Mouse (Mus musculus) fat pad, adult 2 months (tissue): ENCODE data around the gene Tmem251.

Experiments
- DNase-seq: peaks from one replicate; pipeline ENCODE4 v3.0.0-alpha.2; 2011; ENCODE audit warnings: low read depth, low spot score; ENCODE audit errors: extremely low read depth

Gene Tmem251

GRCm38 (mm10) chr12:102756304-102756703, 12.7 kb downstream of the Tmem251 start:
- no peak for DNase-seq

GRCm38 (mm10) chr12:102757055-102757688, 13.6 kb downstream of the Tmem251 start:
- no peak for DNase-seq

- DNase-seq = peak; percentile 75
Observed at GRCm38 (mm10) chr12:102757689-102758402, 14.3 kb downstream of the Tmem251 start, which contains the start of the genes Gm28051, Gon7 and Ubr7. Gene Gm28051, minus strand, starts transcription at chr12:102757765. Gene Gon7, minus strand, starts transcription at chr12:102757803. Gene Ubr7, plus strand, starts transcription at chr12:102757967.

DNA sequence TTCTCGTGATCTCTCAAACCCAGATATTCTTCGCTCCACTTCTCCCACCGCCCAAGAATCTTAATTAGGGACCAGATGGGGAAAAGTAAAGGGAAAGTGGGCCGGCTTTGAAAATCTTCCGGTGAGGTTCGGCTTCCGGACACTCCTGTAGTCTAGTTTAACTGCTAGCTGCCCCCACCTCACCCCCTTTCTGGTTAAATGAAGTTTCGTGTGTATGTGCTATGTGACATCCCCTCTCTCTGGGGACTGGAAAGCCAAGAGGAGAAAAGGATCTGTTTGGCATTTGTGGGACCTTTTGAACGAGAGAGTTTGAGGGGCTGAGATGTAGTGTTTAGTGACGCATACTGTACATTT, 14.8 kb downstream of the Tmem251 start, which contains the start of gene Gm20604:
TSS of gene Gm20604 (minus strand) at position 270 of the 354 bp plus-strand sequence.
- DNase-seq = no peak

DNA sequence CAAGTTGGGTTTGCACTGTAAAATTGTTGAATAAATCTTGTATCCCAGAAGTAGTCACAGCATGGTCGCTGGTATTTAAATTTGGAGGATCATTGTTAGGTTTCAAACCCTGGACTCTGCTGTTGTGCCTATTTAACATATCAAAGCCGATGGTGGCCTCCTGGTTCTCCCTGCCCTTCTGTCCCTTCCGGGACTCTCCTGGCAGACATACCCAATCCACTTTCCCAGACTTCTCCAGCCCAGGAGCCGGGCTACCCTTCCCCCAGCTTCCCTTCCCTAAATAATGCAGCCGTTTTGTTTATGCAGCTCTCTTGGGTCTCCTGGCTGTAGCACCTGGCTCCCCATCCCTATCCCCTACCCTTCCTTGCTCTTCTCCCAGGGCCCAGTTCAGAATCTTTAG, 15.4 kb downstream of the Tmem251 start:
- no peak for DNase-seq

GRCm38 (mm10) chr12:102761668-102762067, 18.1 kb downstream of the Tmem251 start:
- DNase-seq = no peak

GRCm38 (mm10) chr12:102763696-102764095, 20.1 kb downstream of the Tmem251 start:
- DNase-seq = no peak

DNA sequence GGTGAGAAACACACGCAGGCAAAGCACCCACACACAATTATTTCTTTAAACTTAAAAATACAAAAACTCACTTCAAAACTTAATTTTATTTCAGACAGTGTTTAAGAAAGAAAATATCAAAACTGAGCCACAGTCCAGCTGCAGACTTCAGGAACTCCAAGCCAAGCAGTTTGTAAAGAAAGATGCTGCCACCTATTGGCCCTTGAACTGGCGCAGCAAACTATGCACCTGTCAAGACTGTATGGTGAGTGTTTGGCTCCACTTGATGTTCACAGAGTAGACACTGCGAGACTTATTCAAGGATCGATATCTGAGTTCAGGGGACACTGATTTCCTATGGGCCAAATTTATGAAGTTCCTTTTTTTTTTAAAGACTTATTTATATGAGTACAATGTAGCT, 25.4 kb downstream of the Tmem251 start:
- DNase-seq = no peak

DNA sequence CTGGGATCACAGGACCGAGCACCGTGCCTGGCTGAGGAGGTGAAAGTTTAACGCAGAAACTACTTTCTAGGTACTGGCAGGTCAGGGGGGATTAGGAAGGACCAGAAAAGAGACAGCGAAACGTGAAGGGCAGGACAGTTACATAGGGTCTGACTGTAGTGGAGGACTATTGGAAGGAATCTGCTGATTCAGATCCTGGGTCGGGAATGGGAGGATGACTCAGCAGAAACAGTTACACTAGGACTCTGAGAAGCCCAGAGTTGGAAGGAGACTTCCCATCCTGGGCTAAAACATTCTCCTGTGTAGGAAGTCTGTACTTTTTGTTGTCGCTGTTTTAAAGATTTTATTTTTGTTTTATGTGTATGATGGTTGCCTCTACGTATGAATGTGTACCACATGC, 28.0 kb downstream of the Tmem251 start:
- no peak for DNase-seq

- DNase-seq = no peak
Observed at GRCm38 (mm10) chr12:102772676-102773075, 29.1 kb downstream of the Tmem251 start.

GRCm38 (mm10) chr12:102776035-102776434, 32.5 kb downstream of the Tmem251 start:
- DNase-seq = no peak

- no peak for DNase-seq
Observed at GRCm38 (mm10) chr12:102778151-102778550, 34.6 kb downstream of the Tmem251 start.

- no peak for DNase-seq
Observed at GRCm38 (mm10) chr12:102779452-102779851, 35.9 kb downstream of the Tmem251 start.

DNA sequence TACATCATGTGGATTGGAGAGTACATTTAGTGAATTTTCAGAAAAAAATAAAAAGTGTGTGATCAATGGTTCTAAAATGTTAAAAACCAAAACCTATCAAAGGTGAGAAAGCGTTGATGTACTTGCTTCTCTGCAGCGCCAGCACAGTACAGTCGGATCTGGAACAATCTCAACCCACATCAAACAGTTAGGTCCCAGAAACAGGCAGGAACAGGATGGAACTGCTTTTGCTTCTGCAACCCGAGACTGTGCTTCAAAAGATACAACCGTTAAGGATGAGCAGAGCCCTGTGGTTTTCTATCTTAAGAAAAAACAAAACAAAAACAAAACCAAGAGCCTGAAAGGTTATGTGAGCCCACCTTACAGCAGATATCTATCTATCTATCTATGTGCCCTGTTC, 39.3 kb downstream of the Tmem251 start:
- no peak for DNase-seq

GRCm38 (mm10) chr12:102784899-102785592, 41.5 kb downstream of the Tmem251 start:
- DNase-seq = no peak

GRCm38 (mm10) chr12:102785593-102785985, 42.0 kb downstream of the Tmem251 start:
- no peak for DNase-seq

DNA sequence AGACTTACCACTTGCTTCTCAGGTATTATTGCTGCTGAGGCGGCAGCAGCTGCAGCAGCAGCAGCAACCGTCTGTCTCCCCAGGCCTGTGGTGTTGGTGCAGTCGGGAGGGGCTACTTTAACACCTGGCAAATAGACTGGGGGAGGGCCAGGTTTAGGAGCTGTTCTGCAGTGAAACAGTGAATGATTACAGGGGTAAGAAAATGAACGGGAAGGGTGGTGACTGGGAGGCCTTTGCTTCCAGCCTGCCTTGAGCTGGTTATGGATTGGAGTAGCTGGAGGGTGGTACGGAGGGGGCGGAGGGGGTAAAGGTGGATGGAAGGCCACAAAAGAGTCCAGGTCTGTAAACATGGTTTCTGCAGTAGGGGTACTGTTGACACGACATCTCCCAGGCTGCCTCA, 44.4 kb downstream of the Tmem251 start:
- DNase-seq = no peak
